In genomic region chr5:134249245-134249649, GRCm38 (mm10) we compare ENCODE assay signal across 25 mouse cellular contexts. TPM values are rescaled to one million over a fixed set of nuclear protein-coding genes. Genes with fewer than 3 reads are reported as not detected.
DNase-seq lines count a peak whose midpoint lies in the region; ATAC-seq and TF ChIP-seq lines count a peak whose summit lies in the region.
"Had no signal": no experiment of that assay in that cellular context is flagged by ENCODE, and none has a peak within 500 bp of the region (broad histone marks: within the 10 kb centered on the region; RNA-seq: fewer than 3 reads in every experiment).

No protein-coding gene starts in this region.

- no peak for ATAC-seq in hindbrain, postnatal 0 days
- no peak for ATAC-seq in hindbrain, embryonic 11.5 days (ENCODE audit: low FRiP score)
- ATAC-seq in midbrain, embryonic 14.5 days (ENCODE audit: low FRiP score, low TSS enrichment): no peak
- ATAC-seq in erythroblast, adult 5-6 weeks (replicated peaks; ENCODE audit: low FRiP score, poor library complexity, severe bottlenecking): no peak
- ATAC-seq: liver, postnatal 0 days had no signal

- H3K27me3 ChIP-seq in hindbrain, postnatal 0 days (ENCODE audit: insufficient read depth, low read length): no peaks in the 10 kb centered on the region
- no peaks in the 10 kb centered on the region for H3K27me3 ChIP-seq in hindbrain, embryonic 11.5 days (ENCODE audit: control insufficient read depth, insufficient read depth, low read length)
- H3K27me3 ChIP-seq in midbrain, embryonic 14.5 days (ENCODE audit: control insufficient read depth, insufficient read depth, low read length): no peaks in the 10 kb centered on the region
- H3K27me3 ChIP-seq in midbrain, embryonic 10.5 days (ENCODE audit: low read depth, poor library complexity, severe bottlenecking): no peaks in the 10 kb centered on the region
- no peaks in the 10 kb centered on the region for H3K27me3 ChIP-seq in myocyte (ENCODE audit: control insufficient read depth, insufficient read depth, insufficient read length)
- H3K27me3 ChIP-seq: embryonic facial prominence, embryonic 15.5 days; heart, embryonic 15.5 days; neural tube, embryonic 12.5 days had no signal

- 84% methylated on average over 8 of the region's 8 CpGs for WGBS in hindbrain, postnatal 0 days
- 93% methylated on average over 8 of the region's 8 CpGs for WGBS in hindbrain, embryonic 11.5 days
- 89% methylated on average over 8 of the region's 8 CpGs for WGBS in midbrain, embryonic 14.5 days
- 96% methylated on average over 8 of the region's 8 CpGs for WGBS in midbrain, embryonic 10.5 days

- H3K4me3 ChIP-seq in hindbrain, postnatal 0 days (ENCODE audit: low read length): no peak overlapping the region
- H3K4me3 ChIP-seq in hindbrain, embryonic 11.5 days (ENCODE audit: low read depth, low read length): no peak overlapping the region
- no peak overlapping the region for H3K4me3 ChIP-seq in midbrain, embryonic 14.5 days (replicated peaks; ENCODE audit: low read depth, low read length)
- H3K4me3 ChIP-seq in midbrain, embryonic 10.5 days: no peak overlapping the region
- H3K4me3 ChIP-seq in myocyte: no peak overlapping the region
- H3K4me3 ChIP-seq: embryonic facial prominence, embryonic 15.5 days; forebrain, embryonic 10.5 days; heart, adult 2 months; heart, embryonic 15.5 days; limb, embryonic 10.5 days; neural tube, embryonic 12.5 days had no signal

- no peak for TF ChIP-seq CTCF in hindbrain, postnatal 0 days (IDR thresholded peaks at IDR 0.05; ENCODE audit: low read depth)

- no peak overlapping the region for H3ac ChIP-seq in myocyte (ENCODE audit: control insufficient read depth, insufficient read length)

- peak overlapping the region; percentile 27; the same call in 1 of the 2 replicates for H3K27ac ChIP-seq in hindbrain, postnatal 0 days
- H3K27ac ChIP-seq in hindbrain, embryonic 11.5 days (ENCODE audit: low read depth, low read length): no peak overlapping the region
- H3K27ac ChIP-seq in midbrain, embryonic 14.5 days (replicated peaks; ENCODE audit: low read depth, low read length): peak overlapping the region; percentile 49; the same call in 1 of the 2 replicates
- no peak overlapping the region for H3K27ac ChIP-seq in midbrain, embryonic 10.5 days (replicated peaks)
- H3K27ac ChIP-seq: embryonic facial prominence, embryonic 15.5 days; forebrain, embryonic 10.5 days; heart, adult 2 months; heart, embryonic 15.5 days; limb, embryonic 10.5 days; neural tube, embryonic 12.5 days had no signal

- H3K4me2 ChIP-seq in hindbrain, postnatal 0 days (ENCODE audit: low read depth, low read length): no peak overlapping the region
- no peak overlapping the region for H3K4me2 ChIP-seq in hindbrain, embryonic 11.5 days (replicated peaks; ENCODE audit: low read depth, low read length)
- no peak overlapping the region for H3K4me2 ChIP-seq in midbrain, embryonic 14.5 days (ENCODE audit: low read length)
- no peak overlapping the region for H3K4me2 ChIP-seq in myocyte (ENCODE audit: low read depth)
- H3K4me2 ChIP-seq: embryonic facial prominence, embryonic 15.5 days; heart, embryonic 15.5 days; neural tube, embryonic 12.5 days had no signal

- DNase-seq in hindbrain, postnatal 0 days (ENCODE audit: low spot score): no peak
- no peak for DNase-seq in hindbrain, embryonic 11.5 days (ENCODE audit: low spot score)
- DNase-seq in midbrain, embryonic 14.5 days: no peak
- no peak for DNase-seq in midbrain, embryonic 10.5 days (ENCODE audit: low spot score)
- peak; percentile 78 for DNase-seq in brain, adult 2 months (ENCODE audit: low read depth, low spot score)
- no peak for DNase-seq in adrenal gland, postnatal 36 days
- DNase-seq: adrenal gland, adult 8-10 months; cerebellum, adult 11 months; cerebellum, postnatal 10 days; embryo, embryonic 11 days; gastrocnemius, postnatal 14 days; heart, adult 2 months; heart, postnatal 4 days; kidney, adult 8-10 months; kidney, postnatal 25 days; liver, postnatal 0 days; lung, postnatal 10 days; thymus, postnatal 25 days had no signal

- no peaks in the 10 kb centered on the region for H3K79me2 ChIP-seq in myocyte (ENCODE audit: control insufficient read depth, insufficient read depth)

- no peak for TF ChIP-seq POLR2A in myocyte (IDR thresholded peaks at IDR 0.05; ENCODE audit: insufficient read length, low read depth)

- no peaks in the 10 kb centered on the region for H3K4me1 ChIP-seq in hindbrain, postnatal 0 days (ENCODE audit: insufficient read depth, low read length)
- H3K4me1 ChIP-seq in hindbrain, embryonic 11.5 days (replicated peaks; ENCODE audit: control insufficient read depth, insufficient read depth, low read length): no peaks in the 10 kb centered on the region
- H3K4me1 ChIP-seq in midbrain, embryonic 14.5 days (ENCODE audit: control insufficient read depth, insufficient read depth, low read length): no peaks in the 10 kb centered on the region
- H3K4me1 ChIP-seq in midbrain, embryonic 10.5 days: no peaks in the 10 kb centered on the region
- H3K4me1 ChIP-seq: embryonic facial prominence, embryonic 15.5 days; forebrain, embryonic 10.5 days; heart, embryonic 15.5 days; limb, embryonic 10.5 days; neural tube, embryonic 12.5 days had no signal

- no peaks in the 10 kb centered on the region for H3K9me3 ChIP-seq in hindbrain, postnatal 0 days (ENCODE audit: low read length)
- no peaks in the 10 kb centered on the region for H3K9me3 ChIP-seq in hindbrain, embryonic 11.5 days (ENCODE audit: control insufficient read depth, low read length)
- no peaks in the 10 kb centered on the region for H3K9me3 ChIP-seq in midbrain, embryonic 14.5 days (ENCODE audit: control insufficient read depth, low read length)
- H3K9me3 ChIP-seq in midbrain, embryonic 10.5 days (replicated peaks): no peaks in the 10 kb centered on the region
- H3K9me3 ChIP-seq: embryonic facial prominence, embryonic 15.5 days; forebrain, embryonic 10.5 days; heart, embryonic 15.5 days; limb, embryonic 10.5 days; neural tube, embryonic 12.5 days had no signal

- H3K9ac ChIP-seq in hindbrain, postnatal 0 days (replicated peaks; ENCODE audit: low read length): no peak overlapping the region
- no peak overlapping the region for H3K9ac ChIP-seq in hindbrain, embryonic 11.5 days (ENCODE audit: low read depth, low read length)
- no peak overlapping the region for H3K9ac ChIP-seq in midbrain, embryonic 14.5 days (replicated peaks; ENCODE audit: low read length)
- H3K9ac ChIP-seq: embryonic facial prominence, embryonic 15.5 days; heart, embryonic 15.5 days; liver, postnatal 0 days; neural tube, embryonic 12.5 days had no signal

- peaks cover 92% of the 10 kb centered on the region for H3K36me3 ChIP-seq in hindbrain, postnatal 0 days (ENCODE audit: insufficient read depth, low read length)
- peaks cover 52% of the 10 kb centered on the region for H3K36me3 ChIP-seq in hindbrain, embryonic 11.5 days (ENCODE audit: control insufficient read depth, insufficient read depth, low read length)
- H3K36me3 ChIP-seq in midbrain, embryonic 14.5 days (ENCODE audit: control insufficient read depth, insufficient read depth, low read length): peaks cover 97% of the 10 kb centered on the region
- H3K36me3 ChIP-seq in midbrain, embryonic 10.5 days: peaks cover 99% of the 10 kb centered on the region
- peaks cover 27% of the 10 kb centered on the region for H3K36me3 ChIP-seq in myocyte (ENCODE audit: control insufficient read depth, insufficient read depth)

TF ChIP-seq in myocyte, 11 proteins besides CTCF, POLR2A, EP300 and RAD21:
- TF ChIP-seq E2F4 (IDR thresholded peaks at IDR 0.05; ENCODE audit: insufficient read depth) (no peak), TCF3 (IDR thresholded peaks at IDR 0.05; ENCODE audit: insufficient read length, low read depth) (no peak), MYOD1 (IDR thresholded peaks at IDR 0.05; ENCODE audit: control insufficient read depth in 1 of 3, insufficient read length in 2 of 3, low read depth in 2 of 3) (peak in 1 of 3 experiments; percentile 49), MYOG (IDR thresholded peaks at IDR 0.05; ENCODE audit: control insufficient read depth in 1 of 3, insufficient read depth in 1 of 3, insufficient read length in 2 of 3, low read depth in 2 of 3) (peak in 2 of 3 experiments; percentile 22 to 50), REST (IDR thresholded peaks at IDR 0.05; ENCODE audit: insufficient read depth, insufficient read length) (no peak), POLR2AphosphoS2 (IDR thresholded peaks at IDR 0.05; ENCODE audit: insufficient read length, low read depth) (no peak)
TF ChIP-seq in myocyte: peak in this region for 2.

RNA-seq across cellular contexts. Expression of gene Ncf1, which starts 19.8 kb away (rescaled TPM):
- 2.8 and 4.9 TPM in 2 replicates for total RNA-seq in hindbrain, postnatal 0 days (2014; rRNA removed)
- polyA plus RNA-seq in hindbrain, postnatal 0 days (2015; fragmentation: Nextera tagmentation; extraction: Ambion mirVana): 2.0 and 2.3 TPM in 2 replicates
- polyA plus RNA-seq in hindbrain, embryonic 11.5 days (2014; fragmentation: Nextera tagmentation; extraction: Ambion mirVana): 3.2 and 4.0 TPM in 2 replicates
- polyA plus RNA-seq in midbrain, embryonic 14.5 days (2014; fragmentation: Nextera tagmentation; extraction: Ambion mirVana): 0.69 and 2.8 TPM in 2 replicates
- 2.6 and 2.7 TPM in 2 replicates for polyA plus RNA-seq in midbrain, embryonic 10.5 days (2016; fragmentation: Nextera tagmentation; extraction: Ambion mirVana)
- 1.4 TPM for polyA plus RNA-seq in myocyte (2012; fragmentation: generic; extraction: Trizol)
- total RNA-seq in erythroblast, adult 5-6 weeks (2015; ENCODE audit: low replicate concordance): 101 and 103 TPM in 2 replicates
- 91.7 and 92.6 TPM in 2 replicates for total RNA-seq in erythroblast, adult 5-6 weeks (2017; ENCODE audit: low replicate concordance)
- 1 to 10 TPM; 5.2 to 9.7 TPM for total RNA-seq in adrenal gland, postnatal 36 days (2021)

Comparison
In these comparisons a context has a peak if more than half of its experiments do, and no peak if none do; other contexts are left out.
1. H3K27ac ChIP-seq: peak in hindbrain, postnatal 0 days (single experiment) and midbrain, embryonic 14.5 days (single experiment); none in hindbrain, embryonic 11.5 days (single experiment) and midbrain, embryonic 10.5 days (single experiment).